Mouse (Mus musculus) intestine, postnatal 0 days (tissue): ENCODE data around the gene Lag3. TPM values are rescaled to one million over a fixed set of nuclear protein-coding genes. Genes with fewer than 3 reads are reported as not detected.
"Not testable (repeated sequence)": the region's sequence is repeated elsewhere in the genome, so short reads cannot be mapped to it uniquely, and the experiment has no call there.

Experiments used
- ATAC-seq: fragments of 200-750 bp; cut with Nextera tagmentation; 2 replicates; pipeline ENCODE4 v1.8.0; 2017; ENCODE audit warnings: mild to moderate bottlenecking, moderate TSS enrichment, moderate library complexity
- H3K27ac ChIP-seq: fragments of 300-500 bp; sonication (generic); 2 replicates; pipeline ENCODE4 v1.5.1; 2014; ENCODE audit warnings: mild to moderate bottlenecking, low read depth, low read length, moderate library complexity
- H3K27me3 ChIP-seq: fragments of 300-500 bp; sonication (generic); replicated peaks from 2 replicates; pipeline ENCODE4 v1.6.1; 2014; ENCODE audit warnings: low read length, mixed read lengths; ENCODE audit not compliant: control insufficient read depth, insufficient read depth
- H3K36me3 ChIP-seq: fragments of 300-500 bp; sonication (generic); 2 replicates; pipeline ENCODE4 v1.6.1; 2014; ENCODE audit warnings: mild to moderate bottlenecking, moderate library complexity; ENCODE audit not compliant: control insufficient read depth, insufficient read depth
- H3K4me1 ChIP-seq: fragments of 300-500 bp; sonication (generic); replicated peaks from 2 replicates; pipeline ENCODE4 v1.6.1; 2014; ENCODE audit warnings: antibody characterized with exemption, low read length, mixed read lengths; ENCODE audit not compliant: control insufficient read depth, insufficient read depth
- H3K4me2 ChIP-seq: fragments of 300-500 bp; sonication (generic); replicated peaks from 2 replicates; pipeline ENCODE4 v1.6.1; 2014; ENCODE audit warnings: low read depth, mild to moderate bottlenecking, moderate library complexity
- H3K4me3 ChIP-seq: fragments of 300-500 bp; sonication (generic); 2 replicates; pipeline ENCODE4 v1.5.1; 2014; ENCODE audit warnings: low read depth, low read length
- H3K9ac ChIP-seq: fragments of 300-500 bp; sonication (generic); 2 replicates; pipeline ENCODE4 v1.6.1; 2014; ENCODE audit warnings: mild to moderate bottlenecking, low read depth, low read length
- H3K9me3 ChIP-seq: fragments of 300-500 bp; sonication (generic); 2 replicates; pipeline ENCODE4 v1.6.1; 2016; ENCODE audit warnings: mixed run types; ENCODE audit not compliant: control insufficient read depth
- CTCF ChIP-seq: sonication (generic); IDR thresholded peaks from 2 replicates; pipeline ENCODE4 v1.5.1; 2016; ENCODE audit warnings: low read depth, mild to moderate bottlenecking, control low read depth, antibody characterized with exemption, moderate library complexity
- WGBS: fragments of 180-500 bp; shearing (Covaris S2); extraction: QIAGEN DNeasy Blood & Tissue Kit; methylation state at CpG from one replicate; pipeline ENCODE4 v1.1.7; 2014; 5-methylcytosine and 5-hydroxymethylcytosine counted together
- polyA plus RNA-seq: library from polyadenylated mRNA; unstranded; fragments of >200 nt; fragmentation: Nextera tagmentation; extraction: Ambion mirVana; gene quantifications from 2 replicates; pipeline ENCODE4 v1.2.1, GENCODE M21; 2015

The Lag3 gene
- polyA plus RNA-seq, 1 experiment from 2014 or later: 1.7 TPM

GRCm38 (mm10) chr6:124904161-124904981, 7.1 kb downstream of the Lag3 start:
- Histone ChIP-seq H3K4me1 (no peaks in the 10 kb centered on the region), H3K27me3 (peaks cover under 1% of the 10 kb centered on the region; the same call in 1 of the 2 replicates), H3K36me3 (no peaks in the 10 kb centered on the region), H3K9me3 (no peaks in the 10 kb centered on the region), H3K4me3 (peak overlapping the region; percentile 52), H3K27ac (peak overlapping the region; percentile 92), H3K9ac (peak overlapping the region; percentile 58), H3K4me2 (peak overlapping the region; percentile 86)
- TF ChIP-seq CTCF: peak; percentile 74
- peak; percentile 78 for ATAC-seq
- WGBS: 10% methylated on average over 24 of the region's 24 CpGs

GRCm38 (mm10) chr6:124903580-124904151, 7.8 kb downstream of the Lag3 start:
- ATAC-seq: peak; percentile 76
- H3K27me3 ChIP-seq: no peaks in the 10 kb centered on the region
- no peaks in the 10 kb centered on the region for H3K4me1 ChIP-seq
- H3K9me3 ChIP-seq: no peaks in the 10 kb centered on the region
- H3K36me3 ChIP-seq: no peaks in the 10 kb centered on the region
- peak; percentile 99 for TF ChIP-seq CTCF
- peak overlapping the region; percentile 92 for H3K27ac ChIP-seq
- H3K4me2 ChIP-seq: peak overlapping the region; percentile 86
- peak overlapping the region; percentile 58; the same call in 1 of the 2 replicates for H3K9ac ChIP-seq
- under 1% methylated on average over 23 of the region's 23 CpGs for WGBS
- peak overlapping the region; percentile 52 for H3K4me3 ChIP-seq

GRCm38 (mm10) chr6:124901851-124902250, 9.7 kb downstream of the Lag3 start:
- Histone ChIP-seq H3K36me3 (no peaks in the 10 kb centered on the region), H3K4me2 (no peak overlapping the region), H3K27ac (no peak overlapping the region), H3K27me3 (no peaks in the 10 kb centered on the region), H3K4me1 (no peaks in the 10 kb centered on the region), H3K4me3 (no peak overlapping the region), H3K9ac (no peak overlapping the region), H3K9me3 (no peaks in the 10 kb centered on the region)
- ATAC-seq: no peak
- no peak for TF ChIP-seq CTCF

GRCm38 (mm10) chr6:124900801-124901480, 10.6 kb downstream of the Lag3 start:
- 67% methylated on average over 10 of the region's 10 CpGs for WGBS
- Histone ChIP-seq H3K9ac (no peak overlapping the region), H3K36me3 (no peaks in the 10 kb centered on the region), H3K4me3 (no peak overlapping the region), H3K4me2 (no peak overlapping the region), H3K4me1 (no peaks in the 10 kb centered on the region), H3K27ac (no peak overlapping the region), H3K27me3 (no peaks in the 10 kb centered on the region), H3K9me3 (no peaks in the 10 kb centered on the region)
- TF ChIP-seq CTCF: no peak
- no peak for ATAC-seq

- Histone ChIP-seq H3K9me3 (no peaks in the 10 kb centered on the region), H3K9ac (no peak overlapping the region), H3K27ac (no peak overlapping the region), H3K4me3 (no peak overlapping the region), H3K4me2 (no peak overlapping the region), H3K4me1 (no peaks in the 10 kb centered on the region), H3K27me3 (no peaks in the 10 kb centered on the region), H3K36me3 (no peaks in the 10 kb centered on the region)
- WGBS: 62% methylated on average over 8 of the region's 8 CpGs
- no peak for ATAC-seq
- TF ChIP-seq CTCF: no peak
These were observed 11.3 kb downstream of the Lag3 start for GRCm38 (mm10) chr6:124900056-124900800.

- no peaks in the 10 kb centered on the region for H3K4me1 ChIP-seq
- H3K9ac ChIP-seq: no peak overlapping the region
- no peak for TF ChIP-seq CTCF
- H3K9me3 ChIP-seq: no peaks in the 10 kb centered on the region
- no peaks in the 10 kb centered on the region for H3K27me3 ChIP-seq
- ATAC-seq: no peak
- WGBS: 45% methylated on average over 3 of the region's 3 CpGs
- H3K36me3 ChIP-seq: no peaks in the 10 kb centered on the region
- H3K27ac ChIP-seq: no peak overlapping the region
- no peak overlapping the region for H3K4me3 ChIP-seq
- no peak overlapping the region for H3K4me2 ChIP-seq
These were observed 13.1 kb downstream of the Lag3 start for GRCm38 (mm10) chr6:124898359-124898758.

GRCm38 (mm10) chr6:124894113-124894512, 17.4 kb downstream of the Lag3 start:
- WGBS: 89% methylated on average over 2 of the region's 2 CpGs
- not testable (repeated sequence) for H3K4me1 ChIP-seq, H3K4me3 ChIP-seq, H3K36me3 ChIP-seq, H3K27ac ChIP-seq, H3K9ac ChIP-seq, H3K9me3 ChIP-seq, H3K27me3 ChIP-seq, ATAC-seq, H3K4me2 ChIP-seq
